Mouse (Mus musculus) cerebellum, postnatal 10 days (tissue): ENCODE data around the gene Spsb2.
"Not testable (repeated sequence)": the region's sequence is repeated elsewhere in the genome, so short reads cannot be mapped to it uniquely, and the experiment has no call there.

Experiments
- DNase-seq, 2 experiments: peaks; one replicate each; pipeline ENCODE4 v3.0.0; 2021; ENCODE audit warnings: mixed read lengths in 2 of 2

The Spsb2 gene

GRCm38 (mm10) chr6:124803061-124803460 is 5.4 kb upstream of the Spsb2 start:
- no peak for DNase-seq

GRCm38 (mm10) chr6:124803691-124804090 is 4.8 kb upstream of the Spsb2 start:
- not testable (repeated sequence) for DNase-seq

- DNase-seq = no peak
Measured at GRCm38 (mm10) chr6:124804341-124804740, 4.1 kb upstream of the Spsb2 start.

- peak; percentile 97 to 98 for DNase-seq
Measured at GRCm38 (mm10) chr6:124805341-124806321, 2.8 kb upstream of the Spsb2 start.

GRCm38 (mm10) chr6:124806446-124807140 is 1.9 kb upstream of the Spsb2 start:
- no peak for DNase-seq

GRCm38 (mm10) chr6:124807366-124807765 is 1.1 kb upstream of the Spsb2 start:
- no peak for DNase-seq

- DNase-seq = no peak
Measured at GRCm38 (mm10) chr6:124807986-124808357, 489 bp upstream of the Spsb2 start.

- DNase-seq = peak; percentile 90 to 92
Measured at GRCm38 (mm10) chr6:124809052-124809774, 752 bp downstream of the Spsb2 start.

GRCm38 (mm10) chr6:124809775-124810538 is 1.5 kb downstream of the Spsb2 start:
- peak in 1 of 2 experiments; percentile 41 for DNase-seq

GRCm38 (mm10) chr6:124810566-124811402 is 2.3 kb downstream of the Spsb2 start:
- DNase-seq = not testable (repeated sequence)

GRCm38 (mm10) chr6:124811403-124811665 is 2.9 kb downstream of the Spsb2 start:
- DNase-seq = no peak

- peak in 1 of 2 experiments; percentile 32 for DNase-seq
Measured at GRCm38 (mm10) chr6:124811701-124812560, 3.5 kb downstream of the Spsb2 start.

GRCm38 (mm10) chr6:124812848-124813247 is 4.4 kb downstream of the Spsb2 start:
- peak in 1 of 2 experiments; percentile 37 for DNase-seq

GRCm38 (mm10) chr6:124813496-124813895 is 5.0 kb downstream of the Spsb2 start:
- peak; percentile 84 to 86 for DNase-seq

GRCm38 (mm10) chr6:124813933-124814332 is 5.5 kb downstream of the Spsb2 start, which contains the start of gene Tpi1:
Gene Tpi1, minus strand, starts transcription at chr6:124814296.
- DNase-seq = peak; percentile 95 to 97

GRCm38 (mm10) chr6:124814448-124814847 is 6.0 kb downstream of the Spsb2 start:
- peak; percentile 80 to 87 for DNase-seq

GRCm38 (mm10) chr6:124814858-124815774 is 6.7 kb downstream of the Spsb2 start:
- DNase-seq = peak in 1 of 2 experiments; percentile 25

- DNase-seq = peak in 1 of 2 experiments; percentile 0
Measured at GRCm38 (mm10) chr6:124816611-124817010, 8.2 kb downstream of the Spsb2 start.

GRCm38 (mm10) chr6:124817125-124817524 is 8.7 kb downstream of the Spsb2 start:
- DNase-seq = peak in 1 of 2 experiments; percentile 1
